Mouse (Mus musculus): ENCODE data around the gene Cass4.

The Cass4 gene

DNA sequence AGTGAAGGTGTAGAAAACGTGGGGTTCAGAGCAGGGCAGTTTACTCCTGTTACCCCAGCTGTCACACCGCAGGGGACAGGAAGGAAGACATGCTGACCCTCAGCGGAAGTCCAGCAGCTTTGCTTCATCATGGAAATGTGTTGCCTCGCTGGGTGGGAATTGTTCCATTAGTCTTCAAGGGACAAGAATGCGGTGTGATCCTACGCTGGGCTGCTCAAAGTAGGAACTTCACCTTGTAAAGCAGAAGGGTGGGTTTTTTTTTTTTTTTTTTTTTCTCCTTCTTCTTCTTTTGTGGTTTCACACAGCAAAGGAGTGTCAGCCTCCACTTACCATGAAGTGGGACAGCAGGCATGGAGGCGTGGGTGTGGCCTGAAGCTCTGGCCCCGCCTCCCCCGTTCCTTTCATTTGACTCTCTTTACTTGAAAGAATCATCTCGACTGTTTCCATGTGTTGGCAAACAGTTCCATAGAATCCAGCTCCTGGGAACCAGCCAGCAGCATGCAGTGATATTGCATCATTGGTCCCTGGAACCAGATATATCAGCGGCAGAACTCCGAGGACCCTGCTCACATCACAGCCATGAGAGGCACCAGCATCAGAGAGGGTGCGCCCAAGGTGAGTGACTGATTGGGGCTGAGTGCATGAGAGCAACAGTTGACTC, at the start of gene Cass4:
TSS of gene Cass4 (plus strand) at position 404 of the 661 bp plus-strand sequence.
- no peak for DNase-seq (ENCODE audit: low read depth)

GRCm38 (mm10) chr2:172344669-172345068, 48.9 kb upstream of the Cass4 start:
- DNase-seq (ENCODE audit: low read depth): no peak

DNA sequence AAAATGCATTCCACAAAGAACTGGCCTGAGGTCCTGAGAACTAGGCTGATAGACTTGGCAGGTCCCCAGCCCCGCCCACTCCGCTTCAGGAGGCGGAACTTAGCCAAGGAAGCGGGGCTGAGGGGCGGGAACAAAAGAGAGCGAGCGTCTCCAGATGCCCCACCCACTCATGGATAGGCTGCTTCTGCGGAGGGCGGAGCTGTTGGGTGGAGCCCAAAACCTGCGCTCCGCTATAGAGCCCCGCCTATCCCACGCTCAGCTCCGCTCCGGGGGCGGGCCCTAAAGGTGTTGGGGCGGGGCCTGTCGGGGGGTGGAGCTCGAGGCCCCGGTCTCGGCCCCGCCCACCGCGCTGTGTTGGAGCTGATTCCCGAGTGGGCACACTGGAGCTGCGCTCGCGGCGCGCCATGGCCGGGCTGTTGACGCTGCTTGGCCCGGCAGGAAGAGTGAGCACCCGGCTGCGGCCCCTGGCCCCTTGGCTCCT, 48.3 kb upstream of the Cass4 start, which contains the start of gene Fam210b:
TSS of gene Fam210b (plus strand) at position 308 of the 481 bp plus-strand sequence.
- DNase-seq (ENCODE audit: low read depth): peak; percentile 99

GRCm38 (mm10) chr2:172346034-172346929, 47.3 kb upstream of the Cass4 start:
- DNase-seq (ENCODE audit: low read depth): peak; percentile 34

GRCm38 (mm10) chr2:172346933-172347611, 46.5 kb upstream of the Cass4 start:
- peak; percentile 58 for DNase-seq (ENCODE audit: low read depth)

GRCm38 (mm10) chr2:172348297-172348950, 45.2 kb upstream of the Cass4 start:
- DNase-seq (ENCODE audit: low read depth): peak; percentile 77

- no peak for DNase-seq (ENCODE audit: low read depth)
Measured at GRCm38 (mm10) chr2:172349776-172350175, 43.8 kb upstream of the Cass4 start.

GRCm38 (mm10) chr2:172350773-172351172, 42.8 kb upstream of the Cass4 start:
- DNase-seq (ENCODE audit: low read depth): no peak

DNA sequence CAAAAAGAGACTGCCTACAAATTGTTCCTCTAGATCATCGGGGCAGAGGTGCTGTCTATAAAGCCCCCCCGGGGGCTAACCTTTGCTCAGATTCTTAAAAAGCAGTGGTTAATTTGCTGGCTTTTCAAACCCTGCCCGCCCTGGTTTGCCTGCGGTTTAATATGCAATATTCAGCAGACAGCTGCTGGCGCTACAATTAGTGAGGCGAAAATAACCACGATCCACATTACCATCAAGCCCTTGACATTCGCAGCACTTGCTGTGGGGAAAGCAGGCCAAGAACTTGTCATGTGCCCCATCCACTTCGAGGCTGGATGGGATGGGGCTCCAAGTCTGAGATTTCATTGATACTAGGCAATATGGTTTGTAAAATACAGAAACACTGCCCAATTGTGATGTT, 40.4 kb upstream of the Cass4 start:
- DNase-seq (ENCODE audit: low read depth): no peak

DNA sequence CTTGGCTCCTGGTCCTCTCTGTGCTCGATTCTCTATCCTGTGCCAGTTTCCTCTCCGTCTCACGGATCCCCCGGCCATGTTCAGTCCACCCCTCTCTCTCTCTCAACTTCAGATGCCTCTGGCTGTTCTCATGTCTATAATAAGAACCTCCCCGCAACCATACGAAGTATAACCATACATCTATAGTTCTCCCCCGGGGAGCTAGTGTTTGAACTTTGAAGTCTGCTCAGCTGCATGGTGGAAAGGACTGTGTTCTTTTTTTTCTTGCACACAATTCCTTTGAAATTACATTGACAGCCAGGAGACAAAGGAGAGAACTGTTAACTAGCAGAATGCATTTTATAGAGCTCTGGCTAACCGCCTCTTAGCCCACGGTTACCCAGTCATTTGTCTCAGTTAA, 38.8 kb upstream of the Cass4 start:
- DNase-seq (ENCODE audit: low read depth): no peak

DNA sequence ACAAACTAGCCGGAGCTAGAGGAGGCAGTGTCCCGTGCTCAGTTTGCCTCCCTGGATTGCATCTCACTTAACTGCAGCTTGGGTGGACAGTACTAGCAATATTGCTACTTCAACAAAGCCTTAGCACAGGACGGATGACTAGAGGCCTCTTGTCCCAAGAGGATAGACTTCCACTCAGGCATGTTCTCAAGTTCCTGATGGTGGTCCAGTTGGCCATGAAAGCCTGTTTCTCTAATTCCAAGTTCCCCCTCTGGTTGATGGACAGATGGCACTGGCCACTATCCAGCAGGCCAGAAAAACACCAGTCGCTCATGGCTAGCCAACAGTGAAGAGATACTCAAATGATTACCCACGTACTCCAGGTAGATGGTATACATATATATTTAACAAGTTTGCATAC, 37.8 kb upstream of the Cass4 start:
- DNase-seq (ENCODE audit: low read depth): no peak

- DNase-seq (ENCODE audit: low read depth): no peak
Measured at GRCm38 (mm10) chr2:172363176-172363575, 30.4 kb upstream of the Cass4 start.

- peak; percentile 92 for DNase-seq (ENCODE audit: low read depth)
Measured at GRCm38 (mm10) chr2:172370411-172371223, 23.0 kb upstream of the Cass4 start, which contains the start of the genes Aurka and Cstf1. Gene Aurka, minus strand, starts transcription at chr2:172370535. Gene Cstf1, plus strand, starts transcription at chr2:172370681.

DNA sequence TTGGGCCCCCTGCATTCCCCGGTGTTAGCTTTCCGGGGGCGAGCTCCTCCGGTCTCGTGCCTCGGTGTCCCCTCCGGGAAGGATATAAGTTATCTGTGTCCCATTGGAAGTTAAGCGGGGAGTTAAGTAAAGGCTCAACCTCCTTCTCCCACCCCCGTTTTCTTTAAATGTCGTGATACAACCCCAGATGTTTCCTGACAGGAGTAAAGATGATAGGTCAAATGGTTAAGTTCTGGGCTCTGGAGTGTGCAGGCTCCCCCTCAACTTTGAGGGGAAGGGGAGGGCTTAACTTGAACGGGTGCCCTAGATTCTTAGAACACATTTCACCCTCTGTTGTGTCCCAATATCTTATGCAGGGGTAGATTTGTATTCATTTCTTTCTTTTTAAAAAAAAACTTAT, 22.3 kb upstream of the Cass4 start:
- DNase-seq (ENCODE audit: low read depth): no peak

- no peak for DNase-seq (ENCODE audit: low read depth)
Measured at GRCm38 (mm10) chr2:172376551-172376950, 17.0 kb upstream of the Cass4 start.

- no peak for DNase-seq (ENCODE audit: low read depth)
Measured at GRCm38 (mm10) chr2:172376999-172377515, 16.5 kb upstream of the Cass4 start.

- DNase-seq (ENCODE audit: low read depth): no peak
Measured at GRCm38 (mm10) chr2:172378332-172378731, 15.3 kb upstream of the Cass4 start.

GRCm38 (mm10) chr2:172380513-172380912, 13.1 kb upstream of the Cass4 start:
- DNase-seq (ENCODE audit: low read depth): no peak

GRCm38 (mm10) chr2:172381341-172381740, 12.3 kb upstream of the Cass4 start:
- no peak for DNase-seq (ENCODE audit: low read depth)

GRCm38 (mm10) chr2:172381898-172382297, 11.7 kb upstream of the Cass4 start:
- no peak for DNase-seq (ENCODE audit: low read depth)

DNA sequence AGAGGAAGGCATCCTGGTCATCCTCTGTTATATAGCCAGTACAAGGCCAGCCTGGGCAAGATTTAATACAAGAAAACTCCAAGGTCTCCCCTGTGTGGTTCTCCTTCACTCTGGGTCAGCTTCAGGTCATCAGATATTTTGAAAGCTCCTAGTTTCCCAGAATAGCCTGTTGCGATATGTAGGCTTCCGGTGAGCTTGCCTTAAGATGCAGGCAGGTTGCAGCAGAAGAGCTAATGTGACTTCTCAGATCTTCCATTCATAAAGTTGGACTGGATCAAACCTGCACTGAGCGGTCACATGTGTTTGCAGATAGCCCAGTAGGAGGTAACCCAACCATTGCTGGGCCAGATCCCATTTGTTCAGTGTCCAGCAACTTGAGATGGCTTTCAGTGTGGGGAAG, 8.9 kb upstream of the Cass4 start:
- no peak for DNase-seq (ENCODE audit: low read depth)
